Mouse (Mus musculus) ES-Bruce4 (cell line): ENCODE measurements around the gene Otog.

Experiments
- CTCF ChIP-seq: IDR thresholded peaks from one replicate; pipeline ENCODE4 v1.8.1; 2011; ENCODE audit warnings: low read depth, low read length
- EP300 ChIP-seq: IDR thresholded peaks from 2 replicates; pipeline ENCODE4 v1.6.1; 2011; ENCODE audit warnings: low read depth, low read length; ENCODE audit not compliant: insufficient read depth
- POLR2A ChIP-seq: IDR thresholded peaks from one replicate; pipeline ENCODE4 v1.8.1; 2011; ENCODE audit warnings: low read length; ENCODE audit not compliant: insufficient read depth

DNA sequence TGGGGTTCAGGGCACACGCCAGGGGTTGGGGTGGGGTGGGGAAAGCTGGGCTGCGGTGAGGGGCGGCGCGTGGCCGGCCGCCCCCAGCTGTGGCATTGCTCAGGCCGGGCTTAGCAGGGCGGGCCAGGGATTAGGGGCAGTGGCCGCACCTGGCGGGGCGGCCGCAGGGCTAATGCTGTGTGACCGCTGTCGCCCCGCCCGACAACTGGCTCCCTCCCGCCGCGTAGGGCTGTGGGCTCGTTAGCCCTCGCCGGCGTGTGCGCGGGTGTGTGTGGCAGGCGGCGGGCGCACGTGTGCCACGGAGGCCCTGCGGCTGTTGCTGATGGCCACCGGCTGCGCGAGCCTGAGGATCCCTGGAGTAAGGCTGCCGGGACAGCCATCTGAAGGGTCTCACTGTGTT, 108.0 kb downstream of the Otog start:
- no peak for TF ChIP-seq POLR2A
- TF ChIP-seq EP300 = no peak
- TF ChIP-seq CTCF = no peak
